Mouse (Mus musculus) midbrain, embryonic 14.5 days (tissue): Measurements from ENCODE around the gene Grasp. TPM values are rescaled to one million over a fixed set of nuclear protein-coding genes. Genes with fewer than 3 reads are reported as not detected.

Experiments
- ATAC-seq: fragments of 200-750 bp; cut with Nextera tagmentation; 2 replicates; pipeline ENCODE4 v1.8.0; 2017; ENCODE audit warnings: moderate number of reproducible peaks, moderate library complexity; ENCODE audit not compliant: low FRiP score, low TSS enrichment
- DNase-seq: peaks from one replicate; pipeline ENCODE4 v3.0.0-alpha.2; 2015
- H3K27ac ChIP-seq: fragments of 300-500 bp; sonication (generic); replicated peaks from 2 replicates; pipeline ENCODE4 v1.5.1; 2014; ENCODE audit warnings: mild to moderate bottlenecking, low read depth, low read length, moderate library complexity
- H3K27me3 ChIP-seq: fragments of 300-500 bp; sonication (generic); 2 replicates; pipeline ENCODE4 v1.6.1; 2014; ENCODE audit warnings: low read length, control low read depth, mixed read lengths; ENCODE audit not compliant: control insufficient read depth, insufficient read depth
- H3K36me3 ChIP-seq: fragments of 300-500 bp; sonication (generic); 2 replicates; pipeline ENCODE4 v1.6.1; 2014; ENCODE audit warnings: low read length, control low read depth; ENCODE audit not compliant: control insufficient read depth, insufficient read depth
- H3K4me1 ChIP-seq: fragments of 300-500 bp; sonication (generic); 2 replicates; pipeline ENCODE4 v1.6.1; 2014; ENCODE audit warnings: mild to moderate bottlenecking, antibody characterized with exemption, low read length, control low read depth; ENCODE audit not compliant: control insufficient read depth, insufficient read depth
- H3K4me2 ChIP-seq: fragments of 300-500 bp; sonication (generic); 2 replicates; pipeline ENCODE4 v1.6.1; 2014; ENCODE audit warnings: mild to moderate bottlenecking, low read length, moderate library complexity
- H3K4me3 ChIP-seq: fragments of 300-500 bp; sonication (generic); replicated peaks from 2 replicates; pipeline ENCODE4 v1.5.1; 2014; ENCODE audit warnings: low read depth, low read length
- H3K9ac ChIP-seq: fragments of 300-500 bp; sonication (generic); replicated peaks from 2 replicates; pipeline ENCODE4 v1.6.1; 2014; ENCODE audit warnings: mild to moderate bottlenecking, low read length, moderate library complexity
- H3K9me3 ChIP-seq: fragments of 300-500 bp; sonication (generic); 2 replicates; pipeline ENCODE4 v1.6.1; 2016; ENCODE audit warnings: low read length, control low read depth, mixed read lengths; ENCODE audit not compliant: control insufficient read depth
- WGBS: fragments of 180-500 bp; shearing (Covaris S2); extraction: QIAGEN DNeasy Blood & Tissue Kit; methylation state at CpG from one replicate; pipeline ENCODE4 v1.1.7; 2014; 5-methylcytosine and 5-hydroxymethylcytosine counted together
- polyA plus RNA-seq: library from polyadenylated mRNA; unstranded; fragments of >200 nt; fragmentation: Nextera tagmentation; extraction: Ambion mirVana; gene quantifications from 2 replicates; pipeline ENCODE4 v1.2.1, GENCODE M21; 2014

Gene Grasp
- polyA plus RNA-seq, 1 experiment from 2014 or later: 0.97 TPM

- Histone ChIP-seq H3K36me3 (no peaks in the 10 kb centered on the region), H3K9ac (no peak overlapping the region), H3K27ac (no peak overlapping the region), H3K27me3 (no peaks in the 10 kb centered on the region), H3K4me1 (0 out of 2 replicates have a peak, but pooled peaks cover 13% of the 10 kb centered on the region), H3K4me2 (no peak overlapping the region), H3K4me3 (no peak overlapping the region), H3K9me3 (no peaks in the 10 kb centered on the region)
- DNase-seq (no peak), ATAC-seq (no peak)
- 73% methylated on average over 9 of the region's 9 CpGs for WGBS
Observed at GRCm38 (mm10) chr15:101241853-101242252, 17.9 kb downstream of the Grasp start.

- 19% methylated on average over 8 of the region's 8 CpGs for WGBS
- Histone ChIP-seq H3K4me3 (no peak overlapping the region), H3K4me1 (0 out of 2 replicates have a peak, but pooled peaks cover 14% of the 10 kb centered on the region), H3K27me3 (no peaks in the 10 kb centered on the region), H3K27ac (no peak overlapping the region), H3K4me2 (no peak overlapping the region), H3K9me3 (no peaks in the 10 kb centered on the region), H3K9ac (no peak overlapping the region), H3K36me3 (no peaks in the 10 kb centered on the region)
- no peak for ATAC-seq
- no peak for DNase-seq
Observed at GRCm38 (mm10) chr15:101242645-101243044, 18.7 kb downstream of the Grasp start.

GRCm38 (mm10) chr15:101244012-101244411, 20.0 kb downstream of the Grasp start:
- no peak overlapping the region for H3K4me3 ChIP-seq
- H3K27ac ChIP-seq: no peak overlapping the region
- no peak overlapping the region for H3K9ac ChIP-seq
- no peak overlapping the region for H3K4me2 ChIP-seq
- no peaks in the 10 kb centered on the region for H3K9me3 ChIP-seq
- H3K4me1 ChIP-seq: 0 out of 2 replicates have a peak, but pooled peaks cover 10% of the 10 kb centered on the region
- no peaks in the 10 kb centered on the region for H3K36me3 ChIP-seq
- WGBS: 64% methylated on average over 3 of the region's 3 CpGs
- no peak for DNase-seq
- no peak for ATAC-seq
- H3K27me3 ChIP-seq: no peaks in the 10 kb centered on the region

- peak overlapping the region; percentile 62 for H3K9ac ChIP-seq
- H3K4me3 ChIP-seq: peak overlapping the region; percentile 50
- DNase-seq (peak; percentile 99), ATAC-seq (peak; percentile 98)
- H3K27me3 ChIP-seq: no peaks in the 10 kb centered on the region
- 2% methylated on average over 56 of the region's 56 CpGs for WGBS
- H3K36me3 ChIP-seq: no peaks in the 10 kb centered on the region
- no peaks in the 10 kb centered on the region for H3K9me3 ChIP-seq
- peak overlapping the region; percentile 73 for H3K4me2 ChIP-seq
- H3K4me1 ChIP-seq: 0 out of 2 replicates have a peak, but pooled peaks cover 8% of the 10 kb centered on the region
- peak overlapping the region; percentile 78 for H3K27ac ChIP-seq
Observed at GRCm38 (mm10) chr15:101246231-101247154, 22.5 kb downstream of the Grasp start.

GRCm38 (mm10) chr15:101247155-101247498, 23.1 kb downstream of the Grasp start:
- Histone ChIP-seq H3K4me2 (peak overlapping the region; percentile 73), H3K9me3 (no peaks in the 10 kb centered on the region), H3K4me3 (no peak overlapping the region), H3K36me3 (no peaks in the 10 kb centered on the region), H3K27ac (no peak overlapping the region; the same call in 1 of the 2 replicates), H3K9ac (no peak overlapping the region; the same call in 1 of the 2 replicates), H3K27me3 (no peaks in the 10 kb centered on the region), H3K4me1 (0 out of 2 replicates have a peak, but pooled peaks cover 8% of the 10 kb centered on the region)
- WGBS: 78% methylated on average over 1 of the region's 1 CpGs
- DNase-seq: no peak
- ATAC-seq: no peak

- H3K36me3 ChIP-seq: no peaks in the 10 kb centered on the region
- H3K9me3 ChIP-seq: no peaks in the 10 kb centered on the region
- no peaks in the 10 kb centered on the region for H3K27me3 ChIP-seq
- H3K9ac ChIP-seq: no peak overlapping the region
- no peak overlapping the region for H3K4me3 ChIP-seq
- ATAC-seq: no peak
- 70% methylated on average over 5 of the region's 5 CpGs for WGBS
- H3K4me2 ChIP-seq: no peak overlapping the region
- DNase-seq: no peak
- 0 out of 2 replicates have a peak, but pooled peaks cover 8% of the 10 kb centered on the region for H3K4me1 ChIP-seq
- no peak overlapping the region for H3K27ac ChIP-seq
Observed at GRCm38 (mm10) chr15:101248029-101248710, 24.2 kb downstream of the Grasp start.

- Histone ChIP-seq H3K27me3 (no peaks in the 10 kb centered on the region), H3K27ac (no peak overlapping the region), H3K9ac (no peak overlapping the region), H3K4me3 (no peak overlapping the region), H3K36me3 (no peaks in the 10 kb centered on the region), H3K9me3 (no peaks in the 10 kb centered on the region), H3K4me1 (0 out of 2 replicates have a peak, but pooled peaks cover 15% of the 10 kb centered on the region), H3K4me2 (no peak overlapping the region)
- ATAC-seq (no peak), DNase-seq (no peak)
- 88% methylated on average over 9 of the region's 9 CpGs for WGBS
Observed at GRCm38 (mm10) chr15:101250220-101250800, 26.3 kb downstream of the Grasp start.

GRCm38 (mm10) chr15:101251930-101252329, 27.9 kb downstream of the Grasp start:
- Histone ChIP-seq H3K9me3 (no peaks in the 10 kb centered on the region), H3K27me3 (no peaks in the 10 kb centered on the region), H3K4me1 (0 out of 2 replicates have a peak, but pooled peaks cover 7% of the 10 kb centered on the region), H3K4me2 (no peak overlapping the region), H3K9ac (no peak overlapping the region), H3K27ac (no peak overlapping the region), H3K36me3 (no peaks in the 10 kb centered on the region), H3K4me3 (no peak overlapping the region)
- ATAC-seq: no peak
- WGBS: 91% methylated on average over 5 of the region's 5 CpGs
- no peak for DNase-seq
